Mouse (Mus musculus): Measurements from ENCODE around the gene Coq3.

The Coq3 gene

DNA sequence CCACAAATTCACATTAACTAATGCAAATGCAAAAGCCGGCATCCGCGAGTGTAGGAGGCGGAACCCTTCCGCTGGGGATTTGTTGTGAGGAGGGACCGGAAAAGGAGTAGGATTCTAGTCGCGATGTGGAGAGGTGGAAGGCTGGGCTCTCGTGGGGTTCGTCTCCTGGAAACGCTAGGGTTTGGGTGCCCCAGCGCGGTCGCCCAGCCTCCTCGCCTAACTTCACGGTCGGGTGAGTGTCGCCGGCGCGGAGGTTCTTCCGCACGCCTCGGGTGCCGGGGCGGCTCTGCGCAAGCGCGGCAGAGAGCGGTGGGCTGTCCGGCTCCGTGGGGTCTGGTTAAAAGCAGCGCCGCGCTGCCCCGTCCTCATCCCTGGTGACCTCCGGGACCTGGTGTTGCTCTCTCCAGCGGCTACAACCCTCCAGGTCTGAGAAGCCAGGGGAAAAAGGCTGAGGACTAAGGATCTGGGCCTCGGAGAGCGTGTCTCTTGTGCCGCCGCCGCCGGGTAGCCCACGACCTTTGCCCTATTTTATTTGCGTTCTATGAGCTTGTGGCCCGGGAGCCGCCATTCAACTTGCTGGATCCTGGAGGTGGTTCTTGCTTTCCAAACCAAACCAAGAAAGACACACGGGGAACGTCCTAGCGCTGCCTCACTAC is at the start of gene Coq3:
Coq3 (plus strand) TSS at position 109 of the 656 bp plus-strand sequence.
- peak; percentile 89 for DNase-seq

DNA sequence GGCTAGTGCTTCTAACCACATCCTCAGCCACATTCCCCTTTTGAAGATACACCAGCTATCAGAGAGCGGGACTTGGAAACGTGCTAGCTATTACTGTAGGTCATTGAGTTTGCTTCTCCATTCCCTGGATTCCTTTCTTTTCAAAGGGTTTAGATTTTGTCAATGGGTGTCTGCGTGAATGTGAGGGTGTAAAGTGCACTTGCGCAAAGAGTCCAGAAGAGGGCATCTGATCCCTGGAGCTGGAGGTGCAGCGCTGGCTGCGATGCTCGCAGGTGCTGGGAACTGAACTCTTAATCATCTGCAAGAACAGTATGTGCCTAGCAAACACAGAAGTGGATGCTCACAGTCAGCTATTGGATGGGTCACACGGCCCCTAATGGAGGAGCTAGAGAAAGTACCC is 46.6 kb upstream of the Coq3 start:
- DNase-seq = no peak

DNA sequence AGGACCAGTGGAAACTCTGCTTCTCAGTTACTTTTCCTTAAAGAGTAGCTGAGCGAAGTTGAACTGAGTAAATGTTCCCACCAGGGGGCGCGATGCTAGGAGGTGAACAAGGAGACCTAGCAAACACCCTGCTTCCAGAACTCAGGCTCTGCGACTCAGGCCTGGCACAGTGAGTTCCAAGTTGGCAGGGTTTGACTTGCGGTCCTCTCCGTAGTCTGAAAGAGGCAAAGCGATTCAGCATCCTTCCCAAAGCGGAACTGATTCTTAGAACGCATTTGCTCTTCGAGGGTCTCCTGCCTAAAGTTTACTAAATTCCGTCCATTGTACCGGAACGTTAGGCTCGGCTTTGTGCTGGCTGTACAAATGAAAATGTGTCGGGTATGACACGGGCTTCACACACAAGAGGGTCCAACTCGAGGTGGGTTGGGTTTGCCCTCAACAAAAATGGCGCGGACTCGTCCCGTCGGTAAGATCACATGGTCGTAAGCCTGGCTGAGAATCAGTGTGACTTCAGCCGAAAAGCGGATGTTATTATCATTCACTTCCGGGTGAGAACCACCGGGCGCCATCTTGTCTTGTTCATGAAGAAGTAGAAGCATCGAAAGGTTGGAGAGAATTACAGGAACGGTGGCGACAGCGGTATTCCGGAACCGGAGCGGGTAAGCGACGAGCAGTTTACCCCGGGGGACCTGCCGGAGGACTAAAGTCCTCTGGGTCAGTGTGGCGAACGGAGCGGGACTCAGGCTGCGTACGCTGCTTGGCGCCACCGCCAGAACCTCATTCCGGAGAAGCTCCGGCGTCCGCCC is 31.8 kb upstream of the Coq3 start, which contains the start of gene Pnisr:
Pnisr (plus strand) TSS at position 103 of the 806 bp plus-strand sequence.
- peak; percentile 96 for DNase-seq

DNA sequence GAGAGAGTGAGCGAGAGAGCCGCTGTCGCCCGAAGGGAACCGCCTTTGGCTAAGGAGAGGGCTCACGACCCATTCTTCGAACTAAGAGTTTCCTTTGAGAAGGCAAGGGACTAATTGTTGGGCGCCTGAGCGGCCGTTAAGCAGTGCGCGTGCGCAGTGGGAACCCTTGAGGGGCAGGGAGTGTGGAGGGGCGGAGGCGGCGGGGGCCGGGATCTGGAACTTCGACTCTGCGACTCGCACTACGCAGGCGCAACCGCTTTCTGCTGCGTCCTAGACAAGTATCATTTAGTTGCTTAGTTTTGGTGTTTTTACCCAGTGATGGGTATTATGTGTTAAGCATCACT is 31.2 kb upstream of the Coq3 start:
- peak; percentile 90 for DNase-seq

DNA sequence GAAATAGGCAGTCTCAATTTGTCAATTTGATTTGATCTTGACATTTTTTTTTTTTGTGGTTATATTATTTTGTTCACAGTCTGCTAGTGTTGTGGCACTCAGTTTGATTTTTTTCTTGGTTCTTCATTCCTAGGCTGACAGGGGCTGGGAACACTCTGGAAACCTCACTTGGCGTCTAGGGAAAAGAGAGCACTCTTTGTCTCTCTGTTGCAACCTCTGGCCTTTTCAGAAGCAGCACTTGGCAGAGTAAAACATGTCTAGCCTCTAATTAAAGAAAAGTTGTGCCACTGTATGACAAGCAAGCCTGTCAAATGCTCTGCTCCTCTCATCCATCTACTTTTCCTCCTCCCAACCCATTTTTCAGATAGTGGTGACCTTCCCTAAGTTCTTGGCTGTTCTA is 22.0 kb upstream of the Coq3 start:
- no peak for DNase-seq

DNA sequence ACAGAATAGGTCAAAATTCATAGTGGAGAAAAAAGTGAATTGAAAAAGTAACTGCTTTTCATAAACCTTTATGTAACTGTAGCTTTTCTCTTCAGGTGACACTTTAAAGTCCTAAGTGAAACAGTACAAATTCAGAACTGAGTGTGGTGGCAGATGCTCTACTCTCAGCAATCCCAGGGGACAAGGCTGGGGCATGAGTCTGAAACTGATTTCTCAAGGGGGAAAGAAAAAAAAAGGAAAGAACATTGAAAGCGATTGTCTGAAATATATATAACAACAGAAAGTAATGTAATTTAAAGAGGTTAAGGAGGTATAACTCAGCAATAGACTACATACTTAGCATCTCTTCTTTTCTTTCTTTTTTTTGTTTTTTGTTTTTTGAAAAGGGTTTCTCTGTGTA is 14.2 kb upstream of the Coq3 start:
- no peak for DNase-seq

DNA sequence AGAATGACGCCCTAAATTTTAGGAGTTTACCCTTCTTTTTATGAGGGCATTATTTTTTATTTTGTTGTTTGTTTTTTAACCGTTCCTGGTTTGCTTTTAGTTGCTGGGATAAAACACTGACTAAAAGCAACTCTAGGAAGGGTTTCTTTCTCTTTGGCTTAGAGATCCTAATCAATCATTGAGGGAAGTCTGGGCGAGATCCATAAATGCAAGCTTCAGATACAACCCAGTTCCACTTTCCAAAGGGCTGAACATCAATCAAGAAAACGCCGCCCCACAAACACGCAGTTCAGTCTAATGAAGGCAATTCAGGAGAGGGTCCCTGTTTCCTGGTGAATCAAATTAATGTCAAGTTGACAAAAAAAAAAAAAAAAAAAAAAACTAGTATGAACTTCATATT is 697 bp upstream of the Coq3 start:
- DNase-seq = no peak

DNA sequence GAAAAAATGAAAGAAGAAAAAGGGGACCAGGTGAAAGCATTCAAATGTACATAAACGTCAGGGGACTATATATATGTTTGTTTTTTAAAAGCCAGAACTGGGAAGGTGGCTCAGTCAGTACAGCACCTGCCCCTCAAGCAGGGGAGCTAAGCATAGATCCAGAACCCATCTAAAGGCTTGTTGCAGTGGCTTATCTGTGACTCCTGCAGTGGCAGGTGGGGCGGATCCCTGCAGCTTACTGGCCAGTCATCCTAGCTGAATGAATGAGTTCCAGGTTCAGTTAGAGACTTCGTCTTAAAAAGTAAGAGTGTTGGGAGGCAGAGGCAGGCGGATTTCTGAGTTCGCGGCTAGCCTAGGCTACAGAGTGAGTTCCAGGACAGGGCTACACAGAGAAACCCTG is 3.3 kb downstream of the Coq3 start:
- no peak for DNase-seq

DNA sequence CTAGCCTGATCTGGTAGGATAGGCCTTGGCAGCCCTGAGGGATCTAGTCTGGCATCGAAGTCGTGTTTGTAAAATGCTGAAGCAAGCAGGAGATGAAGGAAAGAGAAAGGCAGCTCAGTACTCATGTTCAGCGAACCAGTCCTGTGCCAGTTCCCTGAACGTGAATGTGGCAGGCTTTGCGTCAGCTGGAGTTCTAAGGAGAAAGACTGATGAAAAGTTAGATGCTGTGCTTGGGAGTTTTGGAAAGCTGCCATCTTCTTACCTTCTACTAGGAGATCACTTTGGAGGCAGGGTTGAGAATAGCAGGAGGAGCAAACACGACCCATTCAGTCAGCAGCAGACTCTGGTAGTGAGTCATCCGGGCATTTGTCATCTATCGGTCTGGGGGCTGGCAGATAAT is 6.4 kb downstream of the Coq3 start:
- peak; percentile 16 for DNase-seq

DNA sequence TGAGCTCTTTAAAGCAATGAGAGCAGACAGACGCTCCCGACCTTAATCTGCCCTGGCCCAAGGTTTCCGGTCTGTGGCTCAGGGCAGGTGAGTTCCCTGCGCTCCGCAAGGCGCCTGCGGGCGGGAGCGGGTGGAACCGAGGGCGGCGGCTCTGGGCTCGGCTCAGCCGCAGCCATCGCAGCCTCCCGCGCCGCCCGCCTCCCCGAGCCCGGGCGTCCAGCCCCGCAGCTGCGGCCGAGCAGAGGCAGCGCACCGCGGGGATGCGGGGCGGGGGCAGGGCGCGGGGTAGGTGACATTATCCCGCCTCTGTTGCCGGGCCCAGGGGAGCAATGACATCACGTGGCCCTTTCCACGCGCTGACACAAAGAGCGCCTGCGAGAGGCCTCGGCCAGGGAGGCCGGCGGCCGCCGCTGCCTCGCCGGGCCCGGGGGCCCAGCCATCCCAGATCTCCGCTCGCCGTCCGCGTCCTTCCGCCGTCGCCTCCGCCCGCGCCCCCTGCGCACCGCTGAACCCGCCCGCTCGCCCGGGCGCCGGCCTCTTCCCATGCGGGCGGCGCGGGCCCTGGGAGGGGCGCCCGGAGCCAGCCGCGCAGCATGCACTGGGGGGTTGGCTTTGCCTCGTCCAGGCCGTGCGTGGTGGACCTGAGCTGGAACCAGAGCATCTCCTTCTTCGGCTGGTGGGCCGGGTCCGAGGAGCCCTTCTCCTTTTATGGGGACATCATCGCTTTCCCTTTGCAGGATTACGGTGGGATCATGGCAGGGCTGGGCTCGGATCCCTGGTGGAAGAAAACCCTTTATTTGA is 51.7 kb downstream of the Coq3 start, which contains the start of gene Faxc:
Faxc (plus strand) TSS at position 359 of the 801 bp plus-strand sequence.
- peak; percentile 72 for DNase-seq

DNA sequence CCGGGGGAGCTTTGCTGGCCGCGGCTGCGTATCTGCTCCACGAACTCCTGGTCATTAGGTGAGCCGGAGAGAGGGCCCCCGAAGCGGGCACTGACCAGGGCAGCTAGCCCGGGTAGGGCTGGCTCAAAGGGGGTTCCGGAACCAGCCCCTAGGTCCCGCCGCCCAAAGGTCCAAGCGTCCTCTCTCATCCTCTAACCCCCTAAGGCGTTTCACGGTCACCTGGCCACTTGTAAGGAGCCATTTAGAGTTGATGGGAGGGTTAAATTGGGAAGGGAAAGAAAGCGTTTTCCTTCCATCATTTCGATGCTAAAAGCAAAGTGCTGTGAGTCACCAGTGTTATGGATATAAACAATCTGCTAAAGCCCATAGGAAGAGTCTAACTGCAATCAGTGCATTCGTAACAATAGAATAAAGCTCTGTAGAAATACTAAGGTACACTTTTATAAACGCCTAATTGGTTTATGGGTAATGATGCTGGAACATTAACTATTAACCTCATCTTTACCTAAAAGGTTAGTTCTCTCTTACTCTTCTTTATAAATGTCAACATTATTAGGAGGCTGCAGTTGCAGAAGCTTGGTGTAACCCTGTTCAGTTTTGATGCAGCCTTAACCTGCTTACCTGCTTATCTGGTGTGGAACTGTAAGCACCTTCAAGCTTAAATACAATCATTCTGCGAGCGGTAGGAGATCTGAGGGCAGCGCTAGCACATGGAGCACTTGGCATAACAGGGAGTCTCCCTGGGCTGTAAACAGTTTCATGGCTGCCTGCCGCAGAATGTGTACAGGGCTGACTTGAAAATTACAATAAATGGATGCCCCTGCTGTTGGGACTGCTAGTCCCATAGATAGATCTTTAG is 52.5 kb downstream of the Coq3 start:
- DNase-seq = no peak

DNA sequence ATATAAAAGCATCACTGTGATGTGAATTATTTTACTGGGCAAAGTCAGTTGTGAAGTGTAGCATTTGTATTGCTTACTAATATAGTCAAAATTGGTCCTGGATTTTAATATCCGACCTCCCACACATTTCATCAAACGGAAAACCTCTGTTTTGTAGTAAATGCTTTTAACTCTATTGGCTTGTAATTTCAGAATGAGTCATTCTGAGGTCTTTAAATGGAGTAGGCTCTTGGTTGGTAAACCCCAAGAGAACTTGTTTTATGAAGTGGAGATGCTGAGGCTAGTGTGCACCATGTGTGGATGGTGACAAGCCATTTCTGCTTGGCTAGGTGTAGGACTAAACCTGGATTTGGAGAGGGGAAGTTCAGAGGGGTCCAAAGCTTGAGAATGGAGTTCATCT is 55.9 kb downstream of the Coq3 start:
- no peak for DNase-seq

DNA sequence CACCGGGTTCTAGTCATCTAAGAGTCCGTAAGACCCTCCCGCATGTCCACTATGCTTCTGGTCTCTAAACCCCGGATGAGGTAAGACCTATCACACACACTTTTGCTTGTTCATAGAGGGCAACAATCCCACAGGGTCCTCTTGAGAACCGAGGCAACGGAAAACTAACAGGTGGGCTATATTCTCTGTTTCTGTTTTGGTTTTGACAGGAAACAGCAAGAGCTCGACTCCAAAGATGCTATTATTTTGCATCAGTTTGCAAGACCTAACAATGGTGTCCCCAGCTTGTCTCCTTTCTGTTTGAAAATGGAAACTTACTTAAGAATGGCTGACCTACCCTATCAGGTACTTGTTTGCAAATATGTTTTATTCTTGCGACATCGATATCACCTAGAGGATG is 57.0 kb downstream of the Coq3 start:
- no peak for DNase-seq

DNA sequence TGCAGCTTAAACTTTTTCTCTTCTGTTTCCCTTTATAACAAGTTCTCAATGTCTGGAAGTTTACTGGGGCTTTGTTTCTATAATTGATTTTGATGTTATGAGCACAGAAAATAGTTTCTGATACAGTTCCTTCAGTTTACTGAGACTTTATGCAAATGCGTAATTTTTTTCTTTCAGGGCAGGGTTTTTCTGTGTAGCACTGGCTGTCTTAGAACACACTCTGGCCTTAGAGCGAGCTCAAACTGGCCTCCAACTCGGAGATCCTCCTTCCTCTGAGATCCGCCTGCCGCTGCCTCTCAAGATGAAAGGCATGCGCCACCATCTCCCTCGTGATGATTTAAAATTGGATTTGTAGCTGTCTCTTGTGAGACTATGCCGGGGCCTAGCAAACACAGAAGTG is 58.4 kb downstream of the Coq3 start:
- DNase-seq = no peak

DNA sequence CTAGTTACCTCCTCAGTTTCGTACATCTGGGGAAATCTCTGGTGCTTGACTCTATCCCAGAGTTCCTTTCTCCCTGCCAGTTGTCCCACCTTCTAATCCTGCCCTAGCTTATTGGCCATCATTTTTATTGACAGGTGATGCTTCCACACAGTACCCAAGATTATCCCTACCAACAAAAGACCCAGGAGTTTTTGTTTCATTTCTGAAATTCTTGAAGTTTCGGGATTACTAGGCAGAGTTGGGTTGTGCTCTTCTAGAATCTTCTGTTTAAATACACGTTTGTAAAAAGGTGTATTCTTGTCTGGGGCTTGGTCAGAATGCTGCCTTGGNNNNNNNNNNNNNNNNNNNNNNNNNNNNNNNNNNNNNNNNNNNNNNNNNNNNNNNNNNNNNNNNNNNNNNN is 65.2 kb downstream of the Coq3 start:
- no peak for DNase-seq

DNA sequence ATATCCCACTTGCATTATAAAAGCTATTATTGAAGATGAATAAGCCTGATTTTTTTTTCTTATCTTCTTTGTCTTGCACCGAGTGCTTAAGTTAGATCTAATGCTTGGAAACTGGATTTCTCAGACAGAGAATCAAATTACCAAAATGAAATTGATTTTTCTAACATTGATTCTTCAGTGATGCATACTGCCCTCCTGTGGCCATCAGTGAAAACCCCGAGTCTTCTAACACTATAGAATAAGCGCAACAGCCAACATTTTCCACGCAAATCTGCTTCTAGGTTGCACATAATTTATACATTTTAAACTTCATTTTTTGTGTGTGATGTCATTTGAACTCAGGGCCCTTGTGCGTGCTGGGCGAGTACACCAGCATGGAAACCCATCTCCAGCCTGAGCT is 72.0 kb downstream of the Coq3 start:
- DNase-seq = peak; percentile 58

DNA sequence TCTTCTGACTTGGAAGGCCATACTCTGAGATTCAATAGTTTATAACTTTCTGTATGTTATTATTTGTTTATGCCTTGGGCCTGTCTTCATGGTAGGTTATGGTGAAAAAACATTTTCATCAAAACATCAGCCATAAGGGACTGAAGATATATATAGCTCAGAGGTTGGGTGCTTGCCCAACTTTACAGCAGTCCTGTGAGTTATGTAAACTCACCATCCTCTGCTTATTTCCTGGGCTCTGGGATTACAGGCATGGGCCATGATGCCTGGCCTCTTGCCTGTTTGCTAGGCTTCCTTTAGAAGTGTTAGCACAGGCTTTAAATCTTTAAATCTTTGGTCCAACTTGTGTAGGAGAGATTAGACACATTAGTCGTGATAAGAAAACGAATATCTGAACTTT is 72.8 kb downstream of the Coq3 start:
- peak; percentile 46 for DNase-seq

DNA sequence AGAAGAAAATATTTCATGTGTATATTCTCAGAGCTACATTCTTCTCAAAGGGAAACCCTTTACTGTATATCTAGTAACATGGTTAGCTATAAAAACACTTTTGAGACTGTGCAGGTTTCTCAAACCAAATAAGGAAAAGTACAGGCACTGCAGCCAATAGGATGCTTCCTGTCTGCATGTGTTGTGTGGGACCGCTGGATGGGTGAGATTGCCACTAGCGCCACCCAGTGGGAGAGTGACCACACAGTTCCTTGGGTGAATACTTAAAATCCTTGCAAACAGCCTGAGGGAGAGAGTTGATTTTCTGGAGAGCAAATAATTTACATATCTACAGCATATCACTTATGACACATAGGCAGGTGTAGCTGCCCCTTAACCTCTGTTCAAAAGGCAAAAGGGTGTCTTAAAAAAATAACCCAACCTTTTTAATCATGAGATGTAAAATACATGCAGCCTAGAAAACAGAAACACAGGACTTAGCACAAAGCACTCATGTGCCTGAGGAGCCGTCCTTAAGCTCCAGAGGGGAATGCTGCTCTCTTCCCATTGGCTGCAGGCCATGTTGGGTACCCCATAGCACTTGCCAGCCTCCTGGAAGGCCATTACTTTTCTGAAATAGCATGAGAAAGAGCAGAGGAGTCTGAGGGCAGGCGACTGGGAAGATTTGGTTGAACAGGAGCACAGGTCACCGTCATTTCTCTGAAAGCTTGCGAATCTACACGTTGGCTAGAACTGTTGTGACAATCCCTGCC is 78.3 kb downstream of the Coq3 start:
- peak; percentile 25 for DNase-seq

Measured in right cerebral cortex, adult 18-20 months (tissue).